Mouse (Mus musculus) heart, postnatal 25 days (tissue): Measurements from ENCODE around the gene Tmbim7. TPM values are rescaled to one million over a fixed set of nuclear protein-coding genes. Genes with fewer than 3 reads are reported as not detected.

Experiments used
- microRNA-seq: library from miRNA; unstranded; fragments of <30 nt; microRNA quantifications from one replicate; pipeline ENCODE4 v1.2.0, GENCODE M21; 2022
- total RNA-seq, 2 experiments: library from RNA; stranded (reverse); gene quantifications; 2 replicates each; pipeline ENCODE4 v1.2.3; 2021

The Tmbim7 gene
- total RNA-seq, 2 experiments from 2014 or later: not detected

Small RNAs within 50 kb of the gene (microRNA-seq; reads per million reads assigned to microRNA genes)
- gene Gm22926 (not detected), gene Gm26238 (not detected)

Other genes with a start within 250 kb of the Tmbim7 start
- gene Fam133b, start 107.3 kb upstream of the Tmbim7 start, total RNA-seq: 10 to 100 TPM; 11.5 to 12.9 TPM
- gene 1700109H08Rik, start 79.6 kb upstream of the Tmbim7 start, total RNA-seq: 1 to 10 TPM; 1.4 to 1.6 TPM
- gene Pex1, start 55.1 kb upstream of the Tmbim7 start, total RNA-seq: 1 to 10 TPM; 8.8 to 10.0 TPM
- gene Rbm48, start 54.6 kb upstream of the Tmbim7 start, total RNA-seq: 1 to 10 TPM; 4.8 to 6.5 TPM
- gene Gatad1, start 6.0 kb downstream of the Tmbim7 start, total RNA-seq: 10 to 100 TPM; 95.4 to 98.0 TPM
- 10 to 100 TPM; 21.0 to 25.8 TPM for gene Ankib1, start 151.7 kb downstream of the Tmbim7 start, total RNA-seq
- gene Krit1, start 152.0 kb downstream of the Tmbim7 start, total RNA-seq: 10 to 100 TPM; 31.5 to 32.5 TPM
- gene Lrrd1, start 194.0 kb downstream of the Tmbim7 start, total RNA-seq: not detected
- gene Mterf1a, start 242.8 kb downstream of the Tmbim7 start, total RNA-seq: 1 to 10 TPM; 3.3 to 3.8 TPM